Mouse (Mus musculus) lung, embryonic 14.5 days (tissue): ENCODE measurements around the gene Ntrk3. TPM values are rescaled to one million over a fixed set of nuclear protein-coding genes. Genes with fewer than 3 reads are reported as not detected.
A peak's percentile ranks its signal among the peaks of the same experiment; 100 is the strongest.

Experiments used
- ATAC-seq: fragments of 200-750 bp; cut with Nextera tagmentation; 2 replicates; pipeline ENCODE4 v1.8.0; 2017; ENCODE audit warnings: mild to moderate bottlenecking, moderate TSS enrichment, moderate library complexity; ENCODE audit not compliant: insufficient read depth
- DNase-seq: peaks from one replicate; pipeline ENCODE4 v3.0.0-alpha.2; 2015
- H3K27ac ChIP-seq: fragments of 300-500 bp; sonication (generic); 2 replicates; pipeline ENCODE4 v1.5.1; 2014; ENCODE audit warnings: low read depth, mild to moderate bottlenecking, moderate library complexity
- H3K27me3 ChIP-seq: fragments of 300-500 bp; sonication (generic); 2 replicates; pipeline ENCODE4 v1.6.1; 2014; ENCODE audit warnings: low read length, control low read depth; ENCODE audit not compliant: insufficient read depth
- H3K36me3 ChIP-seq: fragments of 300-500 bp; sonication (generic); 2 replicates; pipeline ENCODE4 v1.6.1; 2014; ENCODE audit warnings: control low read depth; ENCODE audit not compliant: insufficient read depth
- H3K4me1 ChIP-seq: fragments of 300-500 bp; sonication (generic); 2 replicates; pipeline ENCODE4 v1.6.1; 2014; ENCODE audit warnings: antibody characterized with exemption, control low read depth; ENCODE audit not compliant: insufficient read depth
- H3K4me2 ChIP-seq: fragments of 300-500 bp; sonication (generic); 2 replicates; pipeline ENCODE4 v1.6.1; 2014; ENCODE audit warnings: mild to moderate bottlenecking
- H3K4me3 ChIP-seq: fragments of 300-500 bp; sonication (generic); 2 replicates; pipeline ENCODE4 v1.5.1; 2014; ENCODE audit warnings: low read depth, low read length
- H3K9ac ChIP-seq: fragments of 300-500 bp; sonication (generic); 2 replicates; pipeline ENCODE4 v1.6.1; 2014
- H3K9me3 ChIP-seq: fragments of 300-500 bp; sonication (generic); 2 replicates; pipeline ENCODE4 v1.6.1; 2016; ENCODE audit warnings: low read depth, low read length, control low read depth
- CTCF ChIP-seq: IDR thresholded peaks from 2 replicates; pipeline ENCODE4 v1.5.1; 2016; ENCODE audit warnings: antibody characterized with exemption, low read depth
- WGBS: fragments of 180-500 bp; shearing (Covaris S2); extraction: QIAGEN DNeasy Blood & Tissue Kit; methylation state at CpG from one replicate; pipeline ENCODE4 v1.1.7; 2014; 5-methylcytosine and 5-hydroxymethylcytosine counted together
- polyA plus RNA-seq: library from polyadenylated mRNA; unstranded; fragments of >200 nt; fragmentation: Nextera tagmentation; extraction: Ambion mirVana; gene quantifications from 2 replicates; pipeline ENCODE4 v1.2.1, GENCODE M21; 2014

Gene Ntrk3
- polyA plus RNA-seq, 1 experiment from 2014 or later: 0.36 TPM

- Histone ChIP-seq H3K27ac (no peak overlapping the region), H3K9me3 (no peaks in the 10 kb centered on the region), H3K36me3 (no peaks in the 10 kb centered on the region), H3K4me2 (no peak overlapping the region), H3K27me3 (peaks cover 34% of the 10 kb centered on the region), H3K4me3 (no peak overlapping the region), H3K4me1 (no peaks in the 10 kb centered on the region), H3K9ac (no peak overlapping the region)
- 22% methylated on average over 3 of the region's 3 CpGs for WGBS
- peak; percentile 18; the same call in 1 of the 2 replicates for TF ChIP-seq CTCF
- ATAC-seq (no peak), DNase-seq (no peak)
Observed at GRCm38 (mm10) chr7:78586800-78587199, 151.0 kb downstream of the Ntrk3 start.

GRCm38 (mm10) chr7:78585960-78586359 lies 151.9 kb downstream of the Ntrk3 start:
- WGBS: 53% methylated on average over 7 of the region's 7 CpGs
- Histone ChIP-seq H3K9ac (no peak overlapping the region), H3K4me1 (no peaks in the 10 kb centered on the region), H3K4me2 (no peak overlapping the region), H3K36me3 (no peaks in the 10 kb centered on the region), H3K4me3 (no peak overlapping the region), H3K27ac (no peak overlapping the region), H3K9me3 (no peaks in the 10 kb centered on the region), H3K27me3 (peaks cover 42% of the 10 kb centered on the region)
- no peak for TF ChIP-seq CTCF
- ATAC-seq: no peak
- no peak for DNase-seq

GRCm38 (mm10) chr7:78584936-78585335 lies 152.9 kb downstream of the Ntrk3 start:
- Histone ChIP-seq H3K4me2 (no peak overlapping the region), H3K27me3 (peaks cover 52% of the 10 kb centered on the region), H3K4me1 (no peaks in the 10 kb centered on the region), H3K36me3 (no peaks in the 10 kb centered on the region), H3K9me3 (no peaks in the 10 kb centered on the region), H3K27ac (no peak overlapping the region), H3K9ac (no peak overlapping the region), H3K4me3 (no peak overlapping the region)
- 70% methylated on average over 2 of the region's 2 CpGs for WGBS
- no peak for TF ChIP-seq CTCF
- ATAC-seq: no peak
- no peak for DNase-seq

- TF ChIP-seq CTCF: peak; percentile 36
- DNase-seq (peak; percentile 10), ATAC-seq (no peak)
- 11% methylated on average over 3 of the region's 3 CpGs for WGBS
- no peak overlapping the region for H3K4me3 ChIP-seq
- peaks cover 57% of the 10 kb centered on the region for H3K27me3 ChIP-seq
- no peak overlapping the region for H3K27ac ChIP-seq
- no peak overlapping the region for H3K9ac ChIP-seq
- H3K9me3 ChIP-seq: no peaks in the 10 kb centered on the region
- H3K4me1 ChIP-seq: no peaks in the 10 kb centered on the region
- H3K4me2 ChIP-seq: no peak overlapping the region
- no peaks in the 10 kb centered on the region for H3K36me3 ChIP-seq
Observed at GRCm38 (mm10) chr7:78584499-78584898, 153.3 kb downstream of the Ntrk3 start.

- Histone ChIP-seq H3K9ac (no peak overlapping the region), H3K9me3 (no peaks in the 10 kb centered on the region), H3K27me3 (peaks cover 65% of the 10 kb centered on the region), H3K27ac (no peak overlapping the region), H3K4me2 (no peak overlapping the region), H3K4me3 (no peak overlapping the region), H3K4me1 (no peaks in the 10 kb centered on the region), H3K36me3 (no peaks in the 10 kb centered on the region)
- ATAC-seq: no peak
- WGBS: 47% methylated on average over 6 of the region's 6 CpGs
- no peak for TF ChIP-seq CTCF
- no peak for DNase-seq
Observed at GRCm38 (mm10) chr7:78583678-78584077, 154.1 kb downstream of the Ntrk3 start.

GRCm38 (mm10) chr7:78581341-78581740 lies 156.5 kb downstream of the Ntrk3 start:
- no peak overlapping the region for H3K27ac ChIP-seq
- ATAC-seq (no peak), DNase-seq (no peak)
- 41% methylated on average over 1 of the region's 1 CpGs for WGBS
- no peak overlapping the region for H3K9ac ChIP-seq
- no peak overlapping the region for H3K4me2 ChIP-seq
- TF ChIP-seq CTCF: no peak
- H3K4me3 ChIP-seq: no peak overlapping the region
- H3K4me1 ChIP-seq: no peaks in the 10 kb centered on the region
- peaks cover 88% of the 10 kb centered on the region for H3K27me3 ChIP-seq
- H3K9me3 ChIP-seq: no peaks in the 10 kb centered on the region
- no peaks in the 10 kb centered on the region for H3K36me3 ChIP-seq

- no peaks in the 10 kb centered on the region for H3K36me3 ChIP-seq
- DNase-seq (peak; percentile 50), ATAC-seq (no peak)
- H3K9me3 ChIP-seq: no peaks in the 10 kb centered on the region
- peak overlapping the region; percentile 89; the same call in 1 of the 2 replicates for H3K4me2 ChIP-seq
- peak; percentile 53 for TF ChIP-seq CTCF
- no peak overlapping the region for H3K27ac ChIP-seq
- 3% methylated on average over 13 of the region's 13 CpGs for WGBS
- H3K9ac ChIP-seq: no peak overlapping the region
- H3K4me1 ChIP-seq: no peaks in the 10 kb centered on the region
- H3K4me3 ChIP-seq: peak overlapping the region; percentile 41; the same call in 1 of the 2 replicates
- peaks cover 90% of the 10 kb centered on the region for H3K27me3 ChIP-seq
Observed at GRCm38 (mm10) chr7:78579461-78580234, 158.2 kb downstream of the Ntrk3 start.
